Mouse (Mus musculus) A20 (cell line): ENCODE measurements around the gene Gtf3c1.
"Not testable (repeated sequence)": the region's sequence is repeated elsewhere in the genome, so short reads cannot be mapped to it uniquely, and the experiment has no call there.

Experiments
- DNase-seq: peaks from one replicate; pipeline ENCODE4 v3.0.0-alpha.2; 2011; ENCODE audit warnings: low read depth, low spot score

The Gtf3c1 gene

DNA sequence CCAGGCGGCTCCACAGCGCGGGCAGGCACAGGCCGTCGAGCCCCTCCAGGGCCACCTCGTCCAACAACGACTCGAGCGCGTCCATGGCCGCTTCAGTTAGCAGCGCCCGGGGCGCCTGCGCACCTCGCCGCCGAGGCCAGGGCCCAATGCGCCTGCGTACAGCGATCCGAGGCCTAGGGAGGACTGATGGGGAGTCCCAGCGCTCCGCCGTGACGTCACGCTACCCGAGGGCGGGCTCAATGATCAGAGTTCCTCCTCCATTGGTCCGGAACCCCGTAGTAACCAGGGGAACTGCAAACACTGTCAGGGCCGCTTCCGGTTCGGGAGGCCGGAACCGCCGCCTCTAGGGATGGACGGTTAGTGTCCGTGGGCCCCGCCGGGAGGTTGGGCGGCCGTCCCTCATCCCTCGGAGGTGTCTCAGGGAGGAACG lies at the start of gene Gtf3c1, which contains the start of gene D430042O09Rik:
Gene Gtf3c1 (minus strand): TSS at position 188 of the 430 bp plus-strand sequence.
Gene D430042O09Rik (plus strand): TSS at position 296 of the 430 bp plus-strand sequence.
- DNase-seq, result peak; percentile 100

- no peak for DNase-seq
Measured at GRCm38 (mm10) chr7:125756806-125757205, 49.2 kb upstream of the Gtf3c1 start.

GRCm38 (mm10) chr7:125753326-125753715 lies 45.7 kb upstream of the Gtf3c1 start:
- no peak for DNase-seq

GRCm38 (mm10) chr7:125752699-125753325 lies 45.2 kb upstream of the Gtf3c1 start:
- no peak for DNase-seq

DNA sequence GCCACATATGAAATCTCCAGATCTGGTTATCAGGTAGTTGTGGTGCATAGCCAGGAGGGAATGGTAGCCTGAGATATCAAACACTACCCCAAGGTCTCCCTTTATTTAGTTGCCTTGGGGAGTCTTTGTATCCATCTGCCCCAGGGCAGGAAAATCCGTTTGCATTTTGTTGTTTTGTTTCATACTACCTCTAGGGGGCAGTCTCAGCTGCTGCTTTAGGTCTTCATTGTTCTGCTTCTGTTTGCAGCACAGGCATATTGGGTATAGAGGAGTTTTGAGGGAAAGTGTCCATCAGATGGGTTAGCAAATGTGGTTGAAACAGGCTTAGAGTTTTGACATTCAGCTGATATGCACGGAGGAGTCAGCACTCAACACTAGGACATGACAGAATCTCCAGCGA lies 40.6 kb upstream of the Gtf3c1 start:
- DNase-seq, result peak; percentile 50

DNA sequence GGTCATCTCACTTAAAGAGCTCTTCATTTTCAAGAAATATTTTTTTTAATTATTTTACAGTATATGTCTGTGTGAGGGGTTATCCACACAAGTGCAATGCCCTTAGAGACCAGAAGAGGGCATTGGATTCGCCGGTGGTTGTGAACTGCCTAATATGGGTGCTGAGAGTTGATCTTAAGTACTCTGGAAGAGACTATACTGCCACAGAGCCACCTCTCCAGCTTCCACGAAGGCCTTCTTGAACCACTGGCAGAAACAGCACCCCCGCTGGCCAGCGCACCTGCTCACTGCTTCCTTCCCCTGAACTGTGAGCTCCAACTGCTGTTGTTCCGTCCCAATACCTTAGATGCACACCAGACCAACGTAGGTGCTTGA lies 39.7 kb upstream of the Gtf3c1 start:
- peak; percentile 54 for DNase-seq

DNA sequence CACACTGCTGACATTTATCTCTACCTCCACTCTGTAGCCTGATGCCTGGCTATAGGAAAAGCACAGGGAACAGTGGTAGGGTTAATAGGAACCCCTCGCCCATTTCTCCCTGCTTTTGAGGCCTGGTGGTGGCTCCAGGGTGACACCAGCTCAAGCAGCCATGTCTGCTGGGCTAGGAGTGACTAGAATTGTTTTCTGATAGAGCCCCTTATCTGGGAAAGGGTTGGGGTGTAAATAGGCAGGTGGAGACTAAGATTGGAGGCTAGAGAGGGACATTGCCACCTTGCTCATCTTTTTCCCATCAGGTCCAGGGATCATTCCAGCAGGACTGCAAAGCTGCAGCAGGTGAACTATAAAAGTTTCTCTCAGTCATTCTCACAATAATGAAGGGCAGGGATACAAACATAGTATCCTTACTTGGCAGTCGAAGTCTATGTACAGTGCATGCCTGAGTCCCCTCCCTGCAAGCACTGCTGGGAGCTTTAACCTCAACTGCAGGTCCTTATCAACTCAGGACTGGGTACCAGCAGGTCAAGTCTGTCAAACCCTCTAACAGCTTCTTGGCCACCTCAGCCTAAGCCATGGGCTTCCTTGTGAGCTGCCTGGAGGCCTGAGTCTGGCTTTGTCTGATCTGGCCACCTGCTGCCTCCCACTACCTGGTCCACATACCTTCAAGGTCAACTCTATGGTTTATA lies 39.2 kb upstream of the Gtf3c1 start:
- peak; percentile 4 for DNase-seq

DNA sequence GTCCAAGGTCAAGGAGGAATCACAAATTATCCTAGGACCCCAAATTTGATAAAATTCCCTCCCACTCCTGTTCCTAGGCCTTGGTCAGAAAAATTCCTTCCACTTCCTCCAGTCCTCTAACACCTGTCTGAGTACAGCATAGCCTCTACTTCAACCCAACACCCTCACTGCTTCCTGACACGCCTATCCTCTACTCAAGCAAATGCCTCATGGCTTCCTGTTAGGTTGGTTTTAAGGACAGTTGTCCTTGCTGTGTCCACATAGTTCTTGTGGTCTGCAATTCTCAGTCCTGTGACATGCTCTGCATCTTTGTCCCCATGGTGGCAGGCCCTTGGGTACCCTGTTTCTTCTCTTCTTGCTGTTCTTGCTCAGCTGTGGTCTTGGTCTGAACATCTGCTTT lies 37.2 kb upstream of the Gtf3c1 start:
- no peak for DNase-seq

DNA sequence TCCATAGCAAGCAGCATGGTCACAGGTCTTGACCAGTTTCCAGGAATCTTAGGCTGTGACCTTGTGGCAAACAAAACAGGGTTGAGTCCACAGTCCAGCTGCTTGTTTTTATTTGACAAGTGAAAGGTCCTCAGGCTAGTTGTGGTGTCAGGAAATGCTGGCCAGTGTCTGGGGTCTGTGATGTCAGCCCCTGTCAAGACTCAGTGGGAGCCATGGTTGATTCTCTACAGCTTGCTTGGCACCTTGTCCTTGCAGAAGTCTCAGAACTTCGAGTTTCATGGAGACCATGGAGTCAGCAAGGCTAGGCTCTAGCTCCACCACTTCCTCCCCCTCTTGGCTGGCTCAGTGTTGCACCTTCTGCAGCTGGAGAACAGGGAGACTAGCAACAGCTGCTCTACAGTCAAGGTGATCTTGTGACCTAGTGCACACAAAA lies 33.7 kb upstream of the Gtf3c1 start:
- no peak for DNase-seq

DNA sequence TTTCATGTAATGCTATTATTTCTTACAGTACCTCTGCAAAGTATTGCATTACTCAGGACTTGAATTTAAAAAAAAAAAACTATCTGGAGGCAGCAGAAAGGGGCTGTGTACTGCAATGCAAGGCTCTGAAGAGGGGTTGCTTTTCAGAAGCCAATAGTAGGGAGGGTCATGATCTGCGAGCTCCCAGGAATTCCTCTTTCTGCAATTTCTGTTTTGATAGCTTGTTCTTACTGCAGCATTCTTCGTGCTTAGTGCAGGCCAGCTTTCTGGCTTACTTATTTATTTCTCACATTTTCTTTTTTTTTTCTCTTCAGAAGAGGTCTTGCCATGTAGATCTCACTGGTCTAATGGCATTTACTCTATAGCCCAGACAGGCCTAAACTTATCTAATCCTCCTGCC lies 32.9 kb upstream of the Gtf3c1 start:
- no peak for DNase-seq

- DNase-seq, result no peak
Measured at GRCm38 (mm10) chr7:125736366-125737015, 28.9 kb upstream of the Gtf3c1 start.

DNA sequence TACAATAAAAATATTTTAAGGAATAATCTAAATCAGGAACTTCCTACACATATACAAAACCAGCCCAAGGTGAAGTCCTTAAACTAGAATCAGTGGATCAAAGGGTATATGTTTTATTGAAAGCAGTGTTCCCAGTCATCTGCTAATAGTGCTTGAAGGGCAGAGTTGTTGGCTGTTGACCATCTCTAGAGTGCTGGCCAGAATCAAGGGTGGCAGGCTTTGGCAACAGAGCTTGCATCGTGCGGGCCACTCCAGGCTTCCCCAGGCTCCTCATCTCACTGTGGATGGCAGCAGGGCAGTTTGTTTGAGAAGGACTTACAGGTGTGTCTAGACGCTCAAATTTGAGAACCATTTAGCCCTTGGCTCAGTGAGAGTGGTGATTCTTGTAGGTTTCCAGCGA lies 26.2 kb upstream of the Gtf3c1 start:
- no peak for DNase-seq

DNA sequence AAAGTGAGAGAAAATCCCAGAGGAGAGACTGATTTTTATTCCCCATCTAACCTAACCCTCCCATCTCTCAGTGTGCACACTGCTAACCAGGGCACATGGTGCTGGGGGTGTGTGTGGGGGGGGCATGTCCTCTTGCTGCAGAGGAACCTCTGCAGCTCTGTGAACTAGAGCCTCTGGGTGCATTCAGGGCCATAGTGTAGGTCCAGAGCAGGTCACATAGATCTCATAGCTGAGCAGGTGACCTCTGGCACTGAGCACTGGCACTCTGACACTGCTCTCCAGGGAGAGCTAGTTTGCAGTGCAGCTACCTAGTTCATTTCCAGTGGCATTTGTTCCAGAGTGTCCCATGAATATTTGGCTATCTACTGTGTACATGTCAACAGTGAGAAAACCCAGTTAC lies 24.1 kb upstream of the Gtf3c1 start:
- DNase-seq, result no peak

DNA sequence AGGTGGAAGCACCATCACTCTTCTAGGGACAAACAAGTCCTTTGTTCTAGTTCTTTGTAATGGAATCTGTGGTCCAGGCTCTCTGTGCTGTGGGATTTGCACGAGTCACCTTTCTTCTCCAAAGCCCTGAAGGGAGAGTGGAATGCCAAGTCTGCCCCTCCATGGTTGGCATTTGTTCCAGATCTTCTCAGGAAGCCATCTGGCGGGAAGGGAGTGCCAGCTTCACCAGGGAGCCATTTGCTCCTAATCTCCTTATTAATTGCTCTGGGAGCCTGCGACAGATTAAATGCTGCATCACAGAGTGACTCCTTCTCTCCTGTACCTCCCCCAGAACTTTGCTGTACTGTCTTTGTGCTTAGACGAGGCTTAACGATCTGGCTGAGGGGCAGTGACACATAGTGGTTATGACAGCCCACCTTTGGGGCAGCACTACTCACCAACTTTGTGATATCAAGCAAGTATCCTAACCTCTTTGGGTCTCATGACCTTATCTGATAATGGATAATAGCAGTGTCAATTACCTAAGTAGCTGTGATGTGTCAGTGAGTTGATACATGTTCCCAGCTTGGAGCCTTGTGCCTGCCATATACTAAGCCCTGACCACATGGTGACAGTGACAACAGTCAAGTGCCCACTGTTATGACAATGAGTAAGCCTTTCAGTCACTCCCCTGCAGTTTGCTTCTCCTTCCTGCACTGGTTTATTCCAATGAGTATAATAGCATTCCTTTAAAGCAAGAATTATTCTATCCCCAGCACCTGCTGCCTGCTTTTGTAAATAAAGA lies 15.8 kb upstream of the Gtf3c1 start:
- DNase-seq, result no peak

DNA sequence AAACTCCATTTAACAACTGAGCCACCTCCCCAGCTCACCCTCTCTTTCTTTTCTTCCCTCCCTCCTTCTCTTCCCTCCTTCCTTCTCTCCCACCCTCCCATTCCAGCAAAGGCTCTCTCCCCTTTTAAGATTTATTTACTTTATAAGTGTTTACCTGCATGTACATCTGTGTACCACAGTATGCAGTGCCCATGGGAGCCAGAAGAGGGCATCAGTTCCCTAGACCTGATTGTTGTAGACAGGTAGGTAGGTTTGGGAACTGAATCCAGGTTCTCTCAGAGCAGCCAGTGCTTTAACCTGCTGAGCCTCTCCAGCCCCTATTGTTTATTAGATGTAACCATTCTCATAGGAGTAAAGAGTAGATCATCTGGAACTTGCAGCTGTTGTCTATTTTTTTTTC lies 14.5 kb upstream of the Gtf3c1 start:
- peak; percentile 43 for DNase-seq

- DNase-seq, result no peak
Measured at GRCm38 (mm10) chr7:125721033-125721432, 13.5 kb upstream of the Gtf3c1 start.

- no peak for DNase-seq
Measured at GRCm38 (mm10) chr7:125720370-125720769, 12.8 kb upstream of the Gtf3c1 start.

DNA sequence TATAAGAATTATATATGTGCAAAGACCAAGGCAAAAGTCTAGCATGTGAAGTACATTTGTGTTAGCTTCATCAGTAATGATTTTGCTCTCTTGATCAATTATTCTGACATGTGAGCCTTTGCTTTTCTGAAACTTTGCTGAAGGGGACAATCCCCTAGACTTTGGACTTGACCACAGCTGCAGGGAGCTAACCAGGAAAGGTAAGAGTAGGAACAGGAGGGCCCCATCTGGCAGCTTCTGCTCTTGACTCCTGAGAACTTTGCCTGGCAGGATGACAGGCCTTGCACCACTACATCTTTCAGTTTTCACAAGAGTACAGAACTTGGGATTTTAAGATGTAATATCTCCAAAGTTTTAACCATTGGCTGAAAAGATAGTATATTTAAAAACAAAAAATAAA lies 10.0 kb upstream of the Gtf3c1 start:
- DNase-seq, result no peak

GRCm38 (mm10) chr7:125716724-125717123 lies 9.1 kb upstream of the Gtf3c1 start:
- no peak for DNase-seq

DNA sequence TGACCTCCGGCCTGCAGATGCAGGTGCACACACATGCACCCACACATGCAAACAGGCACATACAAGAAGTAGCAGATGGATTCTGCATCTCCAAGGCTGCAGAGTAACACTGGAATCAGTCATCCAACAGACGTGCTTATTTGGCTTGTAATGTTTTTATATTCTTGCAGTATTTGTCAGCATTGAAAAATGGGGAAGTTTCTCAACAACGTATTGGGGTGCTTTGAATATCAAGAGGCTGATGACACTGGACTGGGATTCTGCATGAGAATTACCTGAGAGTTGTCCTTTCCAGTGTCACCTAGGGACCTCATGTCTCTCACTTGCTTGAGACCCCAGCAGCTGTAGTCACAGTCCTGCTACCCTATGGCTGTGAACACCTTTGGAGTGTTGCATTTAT lies 7.2 kb upstream of the Gtf3c1 start:
- peak; percentile 35 for DNase-seq

DNA sequence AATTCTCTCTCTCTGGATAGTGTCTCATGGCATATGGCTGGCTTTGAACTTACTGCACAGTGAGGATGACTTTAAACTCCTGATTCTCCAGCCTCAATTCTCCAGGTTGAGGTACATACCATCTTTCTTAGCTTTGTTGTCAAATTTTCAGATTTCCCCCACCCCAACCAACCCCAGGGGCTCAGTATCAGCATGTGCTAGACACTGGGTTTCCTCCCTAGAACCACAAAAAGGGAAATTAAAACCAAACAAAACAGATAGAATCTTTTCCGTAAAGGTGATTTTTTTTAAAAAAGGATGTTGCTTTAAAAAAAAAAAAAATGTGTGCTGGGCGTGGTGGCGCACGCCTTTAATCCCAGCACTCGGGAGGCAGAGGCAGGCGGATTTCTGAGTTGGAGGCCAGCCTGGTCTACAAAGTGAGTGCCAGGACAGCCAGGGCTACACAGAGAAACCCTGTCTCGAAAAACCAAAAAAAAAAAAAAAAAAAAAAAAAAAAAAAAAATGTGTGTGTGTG lies 6.0 kb upstream of the Gtf3c1 start:
- not testable (repeated sequence) for DNase-seq

GRCm38 (mm10) chr7:125708100-125708499 lies 520 bp upstream of the Gtf3c1 start:
- no peak for DNase-seq
